Mouse (Mus musculus): ENCODE results near the gene Xlr3c. TPM values are rescaled to one million over a fixed set of nuclear protein-coding genes. Genes with fewer than 3 reads are reported as not detected.

Xlr3c gene
- not detected for polyA plus RNA-seq (2014; fragmentation: Illumina TruSeq; extraction: RNeasy Lipid Tissue Mini Kit (QIAGEN cat#74804); ENCODE audit: low read depth, low replicate concordance)

DNA sequence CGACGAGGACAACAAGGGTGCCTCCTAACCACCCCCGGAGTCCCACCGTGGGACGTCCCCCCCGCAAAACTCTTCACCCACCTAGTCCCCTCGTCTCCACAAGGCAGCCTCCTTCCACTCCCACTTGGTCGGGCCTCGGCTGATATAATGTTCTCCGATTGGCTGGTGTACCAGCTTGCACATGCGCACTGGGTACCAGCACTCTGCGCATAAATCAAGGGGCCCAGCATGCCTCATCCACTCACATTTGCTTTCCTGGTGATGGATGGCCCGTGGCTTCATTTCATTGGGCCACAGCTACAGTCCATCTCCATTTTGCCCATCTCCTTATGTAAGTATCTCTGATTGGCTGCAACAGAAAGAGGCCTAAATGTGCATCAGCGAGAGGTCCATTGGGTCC lies at the start of gene Xlr3c:
Xlr3c (minus strand) TSS at position 121 of the 400 bp plus-strand sequence.

DNA sequence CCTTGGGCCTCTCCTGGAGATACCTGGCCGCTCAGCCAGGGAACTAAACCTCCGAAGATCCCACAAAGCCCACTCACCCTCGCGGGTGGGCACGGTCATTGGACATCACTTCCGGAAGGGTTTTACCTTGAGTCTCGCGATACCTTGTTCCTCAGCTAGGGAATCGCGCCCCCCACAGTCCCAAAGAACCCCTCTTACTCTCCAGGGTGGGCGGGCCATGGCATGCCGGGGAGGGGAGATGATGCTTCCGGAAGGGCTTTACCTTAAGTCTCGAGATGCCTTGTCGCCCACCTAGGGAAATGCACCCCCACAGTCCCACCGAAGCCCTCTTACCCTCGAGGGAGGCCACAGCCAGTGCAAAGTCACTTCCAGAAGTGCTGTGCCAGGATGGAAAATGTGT lies 27.7 kb upstream of the Xlr3c start, which contains the start of the genes Xlr5a and Xlr5c:
Xlr5a (minus strand) TSS at position 101 of the 400 bp plus-strand sequence.
Xlr5c (minus strand) TSS at position 101 of the 400 bp plus-strand sequence.

DNA sequence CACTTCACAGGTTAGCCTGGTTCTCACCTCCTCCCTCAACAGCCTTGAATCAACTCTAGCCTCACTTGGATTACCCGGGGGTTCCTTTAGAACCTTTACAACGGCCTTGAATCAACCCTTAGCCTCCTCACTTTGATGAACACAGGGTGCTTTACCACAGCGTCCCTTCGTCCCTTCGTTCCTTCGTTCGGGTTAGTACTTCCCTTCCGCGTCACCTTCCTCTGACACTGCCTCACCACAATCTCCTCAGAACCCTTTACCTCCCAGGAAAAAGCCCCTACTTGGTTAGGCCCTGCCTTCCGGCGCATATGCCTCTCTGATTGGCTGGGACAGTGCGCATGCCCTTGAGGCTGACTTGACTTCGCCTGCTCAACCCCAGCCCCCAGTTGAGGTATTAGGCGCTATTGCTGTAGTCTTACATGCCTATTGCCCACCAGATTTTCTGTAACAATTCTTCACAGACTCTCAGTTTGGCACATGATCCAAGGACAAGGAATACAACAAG lies 22.3 kb downstream of the Xlr3c start, which contains the start of gene Xlr4c:
Xlr4c (minus strand) TSS at position 310 of the 505 bp plus-strand sequence.

DNA sequence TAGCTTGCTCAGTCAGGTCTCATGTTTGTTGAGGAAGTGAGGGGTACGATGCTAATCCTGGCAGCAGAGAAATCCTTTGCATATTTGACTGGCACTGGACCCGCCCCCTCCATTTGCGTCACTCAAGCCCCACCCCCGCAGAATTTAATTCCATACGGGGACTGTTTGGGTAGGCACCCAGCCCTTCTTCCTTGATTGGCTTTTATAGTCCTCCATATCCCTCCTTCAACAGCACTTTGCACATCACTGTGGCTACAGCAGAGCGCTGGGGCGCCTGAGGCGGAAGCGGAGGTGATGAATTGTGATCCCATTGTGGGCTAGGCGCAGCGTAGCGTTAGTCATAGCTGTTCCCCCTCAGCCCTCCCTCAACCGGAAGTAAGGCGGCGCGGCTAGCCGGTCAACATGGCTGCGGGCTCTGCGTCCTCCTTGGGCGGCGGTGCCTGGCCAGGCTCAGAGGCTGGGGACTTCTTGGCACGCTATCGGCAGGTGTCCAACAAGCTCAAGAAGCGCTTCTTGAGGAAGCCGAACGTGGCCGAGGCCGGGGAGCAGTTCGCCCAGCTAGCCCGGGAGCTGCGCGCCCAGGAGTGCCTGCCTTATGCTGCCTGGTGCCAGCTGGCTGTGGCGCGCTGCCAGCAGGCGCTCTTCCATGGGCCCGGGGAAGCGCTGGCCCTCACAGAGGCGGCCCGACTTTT lies 37.1 kb downstream of the Xlr3c start, which contains the start of gene F8a:
F8a (plus strand) TSS at position 378 of the 692 bp plus-strand sequence.

DNA sequence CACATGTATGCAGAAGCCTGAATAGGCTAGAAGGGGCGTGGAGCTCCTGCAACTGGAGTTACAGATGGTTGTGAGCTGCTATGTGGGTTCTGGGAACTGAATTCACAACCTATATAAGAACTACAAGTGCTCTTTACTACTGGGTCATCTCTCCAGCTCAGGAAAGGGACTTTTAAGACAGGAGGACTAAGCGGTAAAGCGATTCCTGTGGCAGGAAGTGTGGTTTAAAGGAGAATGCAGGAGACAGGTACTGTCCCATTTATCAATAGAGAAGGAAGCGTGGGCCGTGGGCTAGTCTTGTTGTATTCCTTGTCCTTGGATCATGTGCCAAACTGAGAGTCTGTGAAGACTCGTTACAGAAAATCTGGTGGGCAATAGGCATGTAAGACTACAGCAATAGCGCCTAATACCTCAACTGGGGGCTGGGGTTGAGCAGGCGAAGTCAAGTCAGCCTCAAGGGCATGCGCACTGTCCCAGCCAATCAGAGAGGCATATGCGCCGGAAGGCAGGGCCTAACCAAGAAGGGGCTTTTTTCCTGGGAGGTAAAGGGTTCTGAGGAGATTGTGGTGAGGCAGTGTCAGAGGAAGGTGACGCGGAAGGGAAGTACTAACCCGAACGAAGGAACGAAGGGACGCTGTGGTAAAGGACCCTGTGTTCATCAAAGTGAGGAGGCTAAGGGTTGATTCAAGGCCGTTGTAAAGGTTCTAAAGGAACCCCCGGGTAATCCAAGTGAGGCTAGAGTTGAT lies 51.2 kb downstream of the Xlr3c start, which contains the start of gene Xlr4b:
Xlr4b (plus strand) TSS at position 515 of the 746 bp plus-strand sequence.

Other genes with a start within 250 kb of the Xlr3c start
- gene Pnma5, start 228.3 kb downstream of the Xlr3c start, polyA plus RNA-seq (2014; fragmentation: Illumina TruSeq; extraction: RNeasy Lipid Tissue Mini Kit (QIAGEN cat#74804); ENCODE audit: low read depth, low replicate concordance), result not detected
- gene Pnma3, start 200.6 kb downstream of the Xlr3c start, polyA plus RNA-seq (2014; fragmentation: Illumina TruSeq; extraction: RNeasy Lipid Tissue Mini Kit (QIAGEN cat#74804); ENCODE audit: low read depth, low replicate concordance), result not detected
- gene Xlr4a, start 182.9 kb downstream of the Xlr3c start, polyA plus RNA-seq (2014; fragmentation: Illumina TruSeq; extraction: RNeasy Lipid Tissue Mini Kit (QIAGEN cat#74804); ENCODE audit: low read depth, low replicate concordance), result not detected
- gene Xlr3a, start 168.3 kb downstream of the Xlr3c start, polyA plus RNA-seq (2014; fragmentation: Illumina TruSeq; extraction: RNeasy Lipid Tissue Mini Kit (QIAGEN cat#74804); ENCODE audit: low read depth, low replicate concordance), result 5.1 TPM
- gene Gm14685, start 148.3 kb downstream of the Xlr3c start, polyA plus RNA-seq (2014; fragmentation: Illumina TruSeq; extraction: RNeasy Lipid Tissue Mini Kit (QIAGEN cat#74804); ENCODE audit: low read depth, low replicate concordance), result not detected
- gene Xlr5b, start 116.6 kb downstream of the Xlr3c start, polyA plus RNA-seq (2014; fragmentation: Illumina TruSeq; extraction: RNeasy Lipid Tissue Mini Kit (QIAGEN cat#74804); ENCODE audit: low read depth, low replicate concordance), result 1.0 TPM
- not detected for gene DXBay18, start 115.9 kb downstream of the Xlr3c start, polyA plus RNA-seq (2014; fragmentation: Illumina TruSeq; extraction: RNeasy Lipid Tissue Mini Kit (QIAGEN cat#74804); ENCODE audit: low read depth, low replicate concordance)
- gene Spin2d, start 88.4 kb downstream of the Xlr3c start, polyA plus RNA-seq (2014; fragmentation: Illumina TruSeq; extraction: RNeasy Lipid Tissue Mini Kit (QIAGEN cat#74804); ENCODE audit: low read depth, low replicate concordance), result not detected
- gene Xlr3b, start 73.2 kb downstream of the Xlr3c start, polyA plus RNA-seq (2014; fragmentation: Illumina TruSeq; extraction: RNeasy Lipid Tissue Mini Kit (QIAGEN cat#74804); ENCODE audit: low read depth, low replicate concordance), result 5.6 TPM
- 0.69 TPM for gene Xlr4b, start 51.1 kb downstream of the Xlr3c start, polyA plus RNA-seq (2014; fragmentation: Illumina TruSeq; extraction: RNeasy Lipid Tissue Mini Kit (QIAGEN cat#74804); ENCODE audit: low read depth, low replicate concordance)
- gene F8a, start 37.1 kb downstream of the Xlr3c start, polyA plus RNA-seq (2014; fragmentation: Illumina TruSeq; extraction: RNeasy Lipid Tissue Mini Kit (QIAGEN cat#74804); ENCODE audit: low read depth, low replicate concordance), result 8.4 TPM
- gene Xlr4c, start 22.3 kb downstream of the Xlr3c start, polyA plus RNA-seq (2014; fragmentation: Illumina TruSeq; extraction: RNeasy Lipid Tissue Mini Kit (QIAGEN cat#74804); ENCODE audit: low read depth, low replicate concordance), result 0.93 TPM
- gene Xlr5a, start 27.6 kb upstream of the Xlr3c start, polyA plus RNA-seq (2014; fragmentation: Illumina TruSeq; extraction: RNeasy Lipid Tissue Mini Kit (QIAGEN cat#74804); ENCODE audit: low read depth, low replicate concordance), result 0.65 TPM
- gene Xlr5c, start 27.6 kb upstream of the Xlr3c start, polyA plus RNA-seq (2014; fragmentation: Illumina TruSeq; extraction: RNeasy Lipid Tissue Mini Kit (QIAGEN cat#74804); ENCODE audit: low read depth, low replicate concordance), result 0.49 TPM
- gene Gm45015, start 71.5 kb upstream of the Xlr3c start, polyA plus RNA-seq (2014; fragmentation: Illumina TruSeq; extraction: RNeasy Lipid Tissue Mini Kit (QIAGEN cat#74804); ENCODE audit: low read depth, low replicate concordance), result not detected
- 9.1 TPM for gene Zfp275, start 77.2 kb upstream of the Xlr3c start, polyA plus RNA-seq (2014; fragmentation: Illumina TruSeq; extraction: RNeasy Lipid Tissue Mini Kit (QIAGEN cat#74804); ENCODE audit: low read depth, low replicate concordance)
- gene Gm18336, start 133.3 kb upstream of the Xlr3c start, polyA plus RNA-seq (2014; fragmentation: Illumina TruSeq; extraction: RNeasy Lipid Tissue Mini Kit (QIAGEN cat#74804); ENCODE audit: low read depth, low replicate concordance), result not detected
- gene Zfp92, start 145.7 kb upstream of the Xlr3c start, polyA plus RNA-seq (2014; fragmentation: Illumina TruSeq; extraction: RNeasy Lipid Tissue Mini Kit (QIAGEN cat#74804); ENCODE audit: low read depth, low replicate concordance), result not detected
- gene Trex2, start 170.0 kb upstream of the Xlr3c start, polyA plus RNA-seq (2014; fragmentation: Illumina TruSeq; extraction: RNeasy Lipid Tissue Mini Kit (QIAGEN cat#74804); ENCODE audit: low read depth, low replicate concordance), result not detected
- gene Haus7, start 193.7 kb upstream of the Xlr3c start, polyA plus RNA-seq (2014; fragmentation: Illumina TruSeq; extraction: RNeasy Lipid Tissue Mini Kit (QIAGEN cat#74804); ENCODE audit: low read depth, low replicate concordance), result 7.4 TPM
- gene Bgn, start 218.2 kb upstream of the Xlr3c start, polyA plus RNA-seq (2014; fragmentation: Illumina TruSeq; extraction: RNeasy Lipid Tissue Mini Kit (QIAGEN cat#74804); ENCODE audit: low read depth, low replicate concordance), result 169 TPM
- gene Atp2b3, start 237.7 kb upstream of the Xlr3c start, polyA plus RNA-seq (2014; fragmentation: Illumina TruSeq; extraction: RNeasy Lipid Tissue Mini Kit (QIAGEN cat#74804); ENCODE audit: low read depth, low replicate concordance), result not detected

Data from kidney, adult 10 weeks (tissue).